Mouse (Mus musculus): ENCODE measurements at regions not wholly inside any gene's neighbourhood (a gene's known extent, or its start where the extent isn't known, plus 50 kb on each side); places are given as distances from the start of the nearest gene placed in this dataset.

- TF ChIP-seq CTCF (IDR thresholded peaks at IDR 0.05; ENCODE audit: borderline replicate concordance, insufficient read depth, low read depth, low read length) (no peak), POLR2A (IDR thresholded peaks at IDR 0.05; ENCODE audit: borderline replicate concordance, insufficient read depth, low read length) (no peak)
Observed at GRCm38 (mm10) chrX:11755046-11755445, 405.1 kb downstream of the Bcor start.
